Mouse (Mus musculus): Measurements from ENCODE around the gene Sbno1. TPM values are rescaled to one million over a fixed set of nuclear protein-coding genes. Genes with fewer than 3 reads are reported as not detected.
A peak's percentile ranks its signal among the peaks of the same experiment; 100 is the strongest.

Sbno1 gene
- polyA plus RNA-seq, 1 experiment from 2014 or later = 102 TPM

DNA sequence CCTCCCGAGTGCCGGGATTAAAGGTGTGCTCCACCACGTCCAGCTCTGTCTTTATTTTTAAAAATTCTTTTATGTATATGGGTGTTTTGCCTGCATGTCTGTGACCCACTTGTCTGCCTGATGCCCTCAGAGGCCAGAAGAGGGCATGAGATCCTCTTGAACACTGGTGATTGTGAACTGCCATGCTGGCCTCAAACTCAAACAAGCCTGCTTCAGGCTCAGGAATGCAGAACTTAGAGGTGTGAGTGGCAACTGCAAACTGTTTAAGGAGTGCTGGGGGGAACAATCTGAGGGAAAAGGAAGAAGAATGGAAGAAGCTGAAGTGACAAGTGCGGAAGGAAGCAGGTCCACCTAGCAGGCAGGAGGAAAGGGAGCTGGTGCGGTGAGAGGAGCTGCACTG is 12.4 kb upstream of the Sbno1 start:
- Histone ChIP-seq H3K4me3 (ENCODE audit: low read length) (no peak overlapping the region), H3K36me3 (ENCODE audit: control insufficient read depth, insufficient read depth, low read length) (no peaks in the 10 kb centered on the region), H3K9ac (ENCODE audit: low read depth, low read length) (no peak overlapping the region), H3K27ac (ENCODE audit: low read depth, low read length) (no peak overlapping the region), H3K27me3 (ENCODE audit: control insufficient read depth, insufficient read depth, low read length) (no peaks in the 10 kb centered on the region), H3K9me3 (ENCODE audit: control insufficient read depth, low read length) (no peaks in the 10 kb centered on the region), H3K4me2 (replicated peaks; ENCODE audit: low read depth, low read length) (no peak overlapping the region), H3K4me1 (ENCODE audit: control insufficient read depth, insufficient read depth, low read length) (peaks cover 9% of the 10 kb centered on the region; the same call in 1 of the 2 replicates)
- 90% methylated on average over 5 of the region's 5 CpGs for WGBS
- ATAC-seq (ENCODE audit: low FRiP score, low TSS enrichment) = no peak

- 0 out of 2 replicates have a peak, but pooled peaks have one; percentile 32 for ATAC-seq (ENCODE audit: low FRiP score, low TSS enrichment)
- no peak overlapping the region for H3K27ac ChIP-seq (ENCODE audit: low read depth, low read length)
These were observed 7.2 kb upstream of the Sbno1 start for GRCm38 (mm10) chr5:124433048-124433447.

GRCm38 (mm10) chr5:124432398-124433012 is 6.7 kb upstream of the Sbno1 start:
- H3K4me1 ChIP-seq (ENCODE audit: control insufficient read depth, insufficient read depth, low read length) = no peaks in the 10 kb centered on the region
- H3K4me3 ChIP-seq (ENCODE audit: low read length) = no peak overlapping the region
- H3K27me3 ChIP-seq (ENCODE audit: control insufficient read depth, insufficient read depth, low read length) = no peaks in the 10 kb centered on the region
- H3K36me3 ChIP-seq (ENCODE audit: control insufficient read depth, insufficient read depth, low read length) = no peaks in the 10 kb centered on the region
- H3K9me3 ChIP-seq (ENCODE audit: control insufficient read depth, low read length) = no peaks in the 10 kb centered on the region
- H3K9ac ChIP-seq (ENCODE audit: low read depth, low read length) = no peak overlapping the region
- H3K4me2 ChIP-seq (replicated peaks; ENCODE audit: low read depth, low read length) = no peak overlapping the region
- ATAC-seq (ENCODE audit: low FRiP score, low TSS enrichment) = peak; percentile 45; the same call in 1 of the 2 replicates
- H3K27ac ChIP-seq (ENCODE audit: low read depth, low read length) = no peak overlapping the region

More at GRCm38 (mm10) chr5:124433048-124433447, 7.2 kb upstream of the Sbno1 start:
- H3K9ac ChIP-seq (ENCODE audit: low read depth, low read length) = no peak overlapping the region
- H3K27me3 ChIP-seq (ENCODE audit: control insufficient read depth, insufficient read depth, low read length) = no peaks in the 10 kb centered on the region
- no peaks in the 10 kb centered on the region for H3K4me1 ChIP-seq (ENCODE audit: control insufficient read depth, insufficient read depth, low read length)
- WGBS = 68% methylated on average over 2 of the region's 2 CpGs
- no peak overlapping the region for H3K4me3 ChIP-seq (ENCODE audit: low read length)
- H3K36me3 ChIP-seq (ENCODE audit: control insufficient read depth, insufficient read depth, low read length) = no peaks in the 10 kb centered on the region
- H3K4me2 ChIP-seq (replicated peaks; ENCODE audit: low read depth, low read length) = no peak overlapping the region
- H3K9me3 ChIP-seq (ENCODE audit: control insufficient read depth, low read length) = no peaks in the 10 kb centered on the region

DNA sequence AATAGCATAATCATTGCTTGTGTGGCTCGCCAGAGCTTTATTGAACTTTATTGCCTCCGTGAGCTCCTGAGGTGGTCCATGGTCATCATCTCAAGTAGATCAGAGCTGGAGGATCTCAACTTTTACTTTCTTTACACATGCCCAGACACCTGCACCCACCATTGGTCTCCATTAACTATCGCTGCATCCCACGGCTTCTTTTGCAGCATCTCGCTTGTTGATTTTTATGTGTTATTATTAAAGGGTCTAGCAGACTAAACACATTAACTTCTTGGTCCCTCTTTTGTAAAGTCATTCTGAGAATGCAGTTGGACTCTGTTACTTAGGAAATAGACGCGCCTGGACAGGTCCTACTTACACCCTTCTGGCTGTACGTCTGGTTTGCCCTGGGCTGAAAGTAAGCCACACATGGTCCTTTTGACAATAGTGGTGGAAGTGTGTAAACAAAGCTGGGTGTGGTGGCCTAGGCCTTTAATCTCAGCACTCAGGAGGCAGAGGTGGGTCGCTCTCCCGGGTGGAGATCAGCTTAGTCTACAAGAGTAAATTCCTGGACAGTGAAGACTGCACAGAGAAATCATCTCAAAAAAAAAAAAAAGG is 772 bp upstream of the Sbno1 start:
- H3K36me3 ChIP-seq (ENCODE audit: control insufficient read depth, insufficient read depth, low read length) = 0 out of 2 replicates have a peak, but pooled peaks cover 4% of the 10 kb centered on the region
- peak overlapping the region; percentile 35 for H3K4me2 ChIP-seq (replicated peaks; ENCODE audit: low read depth, low read length)
- H3K9me3 ChIP-seq (ENCODE audit: control insufficient read depth, low read length) = no peaks in the 10 kb centered on the region
- peak overlapping the region; percentile 92; the same call in 1 of the 2 replicates for H3K9ac ChIP-seq (ENCODE audit: low read depth, low read length)
- 92% methylated on average over 10 of the region's 10 CpGs for WGBS
- peak overlapping the region; percentile 99 for H3K4me3 ChIP-seq (ENCODE audit: low read length)
- peaks cover 9% of the 10 kb centered on the region; the same call in 1 of the 2 replicates for H3K4me1 ChIP-seq (ENCODE audit: control insufficient read depth, insufficient read depth, low read length)
- no peaks in the 10 kb centered on the region for H3K27me3 ChIP-seq (ENCODE audit: control insufficient read depth, insufficient read depth, low read length)
- ATAC-seq (ENCODE audit: low FRiP score, low TSS enrichment) = 0 out of 2 replicates have a peak, but pooled peaks have one; percentile 3
- H3K27ac ChIP-seq (ENCODE audit: low read depth, low read length) = peak overlapping the region; percentile 15; the same call in 1 of the 2 replicates

DNA sequence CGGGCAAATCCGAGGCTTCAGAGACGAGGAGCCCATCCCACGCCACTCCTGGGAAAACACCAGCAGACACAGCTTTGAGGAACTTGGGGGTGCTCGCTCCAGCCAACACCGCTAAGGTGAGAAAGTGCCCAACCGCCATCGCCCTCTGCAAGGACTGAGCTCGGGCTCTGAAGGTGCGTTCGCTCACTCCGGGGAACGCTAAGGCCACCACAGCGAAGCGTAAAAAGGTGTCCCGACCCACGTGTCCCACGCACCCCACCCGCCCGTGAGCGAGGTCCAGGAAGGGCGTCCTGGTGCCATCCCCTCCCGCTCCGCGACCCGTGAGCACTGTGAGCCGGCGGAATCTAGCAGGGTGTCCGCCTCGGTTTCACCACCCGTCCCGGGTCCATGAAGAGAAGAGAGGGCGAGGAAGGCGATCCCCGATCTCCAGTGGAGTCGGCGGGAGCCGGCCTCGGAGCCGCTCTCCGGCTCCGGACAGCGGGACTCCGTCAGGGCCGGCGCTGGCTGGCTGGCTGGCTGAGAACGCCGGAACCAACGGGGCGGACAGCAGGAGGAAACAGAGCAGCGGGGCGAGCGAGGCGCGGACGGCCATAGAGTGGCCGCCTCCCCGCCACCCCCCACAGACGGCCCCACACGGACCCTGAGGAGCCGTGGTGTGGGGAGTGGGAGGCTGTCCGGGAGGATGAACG is 934 bp downstream of the Sbno1 start:
- H3K9ac ChIP-seq (ENCODE audit: low read depth, low read length) = peak overlapping the region; percentile 92
- H3K4me3 ChIP-seq (ENCODE audit: low read length) = peak overlapping the region; percentile 99
- H3K4me1 ChIP-seq (ENCODE audit: control insufficient read depth, insufficient read depth, low read length) = peaks cover 9% of the 10 kb centered on the region; the same call in 1 of the 2 replicates
- H3K36me3 ChIP-seq (ENCODE audit: control insufficient read depth, insufficient read depth, low read length) = 0 out of 2 replicates have a peak, but pooled peaks cover 4% of the 10 kb centered on the region
- WGBS = under 1% methylated on average over 62 of the region's 63 CpGs
- H3K27me3 ChIP-seq (ENCODE audit: control insufficient read depth, insufficient read depth, low read length) = no peaks in the 10 kb centered on the region
- H3K4me2 ChIP-seq (replicated peaks; ENCODE audit: low read depth, low read length) = peak overlapping the region; percentile 73
- H3K9me3 ChIP-seq (ENCODE audit: control insufficient read depth, low read length) = no peaks in the 10 kb centered on the region
- H3K27ac ChIP-seq (ENCODE audit: low read depth, low read length) = peak overlapping the region; percentile 68
- ATAC-seq (ENCODE audit: low FRiP score, low TSS enrichment) = peak; percentile 72

- ATAC-seq (ENCODE audit: low FRiP score, low TSS enrichment) = no peak
- Histone ChIP-seq H3K27me3 (ENCODE audit: control insufficient read depth, insufficient read depth, low read length) (no peaks in the 10 kb centered on the region), H3K9me3 (ENCODE audit: control insufficient read depth, low read length) (no peaks in the 10 kb centered on the region), H3K36me3 (ENCODE audit: control insufficient read depth, insufficient read depth, low read length) (0 out of 2 replicates have a peak, but pooled peaks cover 4% of the 10 kb centered on the region), H3K27ac (ENCODE audit: low read depth, low read length) (peak overlapping the region; percentile 68; the same call in 1 of the 2 replicates), H3K4me2 (replicated peaks; ENCODE audit: low read depth, low read length) (peak overlapping the region; percentile 73), H3K4me1 (ENCODE audit: control insufficient read depth, insufficient read depth, low read length) (peaks cover 9% of the 10 kb centered on the region; the same call in 1 of the 2 replicates), H3K9ac (ENCODE audit: low read depth, low read length) (peak overlapping the region; percentile 92), H3K4me3 (ENCODE audit: low read length) (peak overlapping the region; percentile 99)
- 2% methylated on average over 14 of the region's 14 CpGs for WGBS
These were observed 1.5 kb downstream of the Sbno1 start for GRCm38 (mm10) chr5:124424200-124424722.

DNA sequence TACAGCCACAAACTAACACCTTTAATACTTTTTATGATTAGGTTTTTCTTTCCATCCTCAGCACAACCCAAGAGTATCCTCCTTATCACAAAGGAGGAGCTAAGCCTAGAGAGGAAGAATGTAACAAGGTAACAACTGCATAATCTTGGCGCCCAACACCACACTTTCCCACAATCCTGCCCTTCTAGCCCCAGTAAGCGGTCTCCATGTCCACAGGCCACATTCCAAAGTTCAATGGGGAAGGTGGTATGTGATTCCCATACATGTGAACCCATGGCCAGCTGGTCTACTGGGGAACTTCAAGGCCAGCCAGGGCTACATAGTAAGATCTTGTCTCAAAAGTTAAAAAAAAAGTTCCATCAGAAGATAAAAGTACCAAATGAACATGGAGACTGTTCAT is 4.0 kb downstream of the Sbno1 start:
- no peak overlapping the region for H3K9ac ChIP-seq (ENCODE audit: low read depth, low read length)
- peaks cover 9% of the 10 kb centered on the region; the same call in 1 of the 2 replicates for H3K4me1 ChIP-seq (ENCODE audit: control insufficient read depth, insufficient read depth, low read length)
- no peak for ATAC-seq (ENCODE audit: low FRiP score, low TSS enrichment)
- 0 out of 2 replicates have a peak, but pooled peaks cover 4% of the 10 kb centered on the region for H3K36me3 ChIP-seq (ENCODE audit: control insufficient read depth, insufficient read depth, low read length)
- H3K9me3 ChIP-seq (ENCODE audit: control insufficient read depth, low read length) = no peaks in the 10 kb centered on the region
- H3K4me3 ChIP-seq (ENCODE audit: low read length) = no peak overlapping the region
- WGBS = 98% methylated on average over 2 of the region's 2 CpGs
- no peak overlapping the region for H3K4me2 ChIP-seq (replicated peaks; ENCODE audit: low read depth, low read length)
- H3K27ac ChIP-seq (ENCODE audit: low read depth, low read length) = no peak overlapping the region
- no peaks in the 10 kb centered on the region for H3K27me3 ChIP-seq (ENCODE audit: control insufficient read depth, insufficient read depth, low read length)

- WGBS = 97% methylated on average over 2 of the region's 2 CpGs
- peaks cover 7% of the 10 kb centered on the region; the same call in 1 of the 2 replicates for H3K36me3 ChIP-seq (ENCODE audit: control insufficient read depth, insufficient read depth, low read length)
- H3K4me3 ChIP-seq (ENCODE audit: low read length) = no peak overlapping the region
- ATAC-seq (ENCODE audit: low FRiP score, low TSS enrichment) = no peak
- H3K9ac ChIP-seq (ENCODE audit: low read depth, low read length) = no peak overlapping the region
- H3K4me2 ChIP-seq (replicated peaks; ENCODE audit: low read depth, low read length) = no peak overlapping the region
- H3K9me3 ChIP-seq (ENCODE audit: control insufficient read depth, low read length) = no peaks in the 10 kb centered on the region
- H3K27ac ChIP-seq (ENCODE audit: low read depth, low read length) = no peak overlapping the region
- no peaks in the 10 kb centered on the region for H3K27me3 ChIP-seq (ENCODE audit: control insufficient read depth, insufficient read depth, low read length)
- H3K4me1 ChIP-seq (ENCODE audit: control insufficient read depth, insufficient read depth, low read length) = peaks cover under 1% of the 10 kb centered on the region; the same call in 1 of the 2 replicates
These were observed 6.9 kb downstream of the Sbno1 start for GRCm38 (mm10) chr5:124418903-124419302.

All from kidney, embryonic 14.5 days (tissue).